Mouse (Mus musculus) myocyte (in vitro differentiated cells): Measurements from ENCODE around the gene Irgc1. TPM values are rescaled to one million over a fixed set of nuclear protein-coding genes. Genes with fewer than 3 reads are reported as not detected.

Source experiments
- H3K27me3 ChIP-seq: one replicate; pipeline ENCODE4 v1.6.1; 2011; ENCODE audit not compliant: control insufficient read depth, insufficient read depth, insufficient read length
- H3K36me3 ChIP-seq: one replicate; pipeline ENCODE4 v1.6.1; 2011; ENCODE audit not compliant: control insufficient read depth, insufficient read depth
- H3K4me2 ChIP-seq: one replicate; pipeline ENCODE4 v1.6.1; 2011; ENCODE audit warnings: low read depth, control low read depth
- H3K4me3 ChIP-seq: one replicate; pipeline ENCODE4 v1.5.1; 2011; ENCODE audit warnings: mild to moderate bottlenecking, control low read depth, moderate library complexity
- H3K79me2 ChIP-seq: one replicate; pipeline ENCODE4 v1.6.1; 2011; ENCODE audit not compliant: control insufficient read depth, insufficient read depth
- H3ac ChIP-seq: one replicate; pipeline ENCODE4 v1.6.1; 2011; ENCODE audit not compliant: control insufficient read depth, insufficient read length
- CEBPB ChIP-seq: IDR thresholded peaks from 2 replicates; pipeline ENCODE4 v1.6.1; 2011; ENCODE audit warnings: mild to moderate bottlenecking, moderate library complexity; ENCODE audit not compliant: poor library complexity, insufficient read depth, severe bottlenecking
- E2F4 ChIP-seq: IDR thresholded peaks from one replicate; pipeline ENCODE4 v1.6.1; 2011; ENCODE audit warnings: mild to moderate bottlenecking, control low read depth, moderate library complexity; ENCODE audit not compliant: insufficient read depth
- MAX ChIP-seq: IDR thresholded peaks from one replicate; pipeline ENCODE4 v1.6.1; 2011; ENCODE audit warnings: low read depth, mild to moderate bottlenecking, control low read depth
- MYOD1 ChIP-seq, 3 experiments: IDR thresholded peaks; one replicate each; pipeline ENCODE4 v1.6.1; 2011; ENCODE audit warnings: control low read depth in 2 of 3, low read depth in 2 of 3, mild to moderate bottlenecking in 2 of 3, moderate library complexity in 1 of 3; ENCODE audit not compliant: insufficient read length in 2 of 3, control insufficient read depth in 1 of 3
- MYOG ChIP-seq, 3 experiments: IDR thresholded peaks; one replicate each; pipeline ENCODE4 v1.6.1; 2011; ENCODE audit warnings: control low read depth in 2 of 3, low read depth in 2 of 3, mild to moderate bottlenecking in 2 of 3; ENCODE audit not compliant: insufficient read length in 2 of 3, control insufficient read depth in 1 of 3, insufficient read depth in 1 of 3
- POLR2A ChIP-seq: IDR thresholded peaks from one replicate; pipeline ENCODE4 v1.6.1; 2011; ENCODE audit warnings: low read depth, mild to moderate bottlenecking, control low read depth, moderate library complexity; ENCODE audit not compliant: insufficient read length
- POLR2AphosphoS2 ChIP-seq: IDR thresholded peaks from one replicate; pipeline ENCODE4 v1.6.1; 2011; ENCODE audit warnings: low read depth, control low read depth; ENCODE audit not compliant: insufficient read length
- REST ChIP-seq: IDR thresholded peaks from one replicate; pipeline ENCODE4 v1.6.1; 2011; ENCODE audit warnings: mild to moderate bottlenecking, control low read depth, moderate library complexity; ENCODE audit not compliant: insufficient read depth, insufficient read length
- SRF ChIP-seq: IDR thresholded peaks from one replicate; pipeline ENCODE4 v1.6.1; 2011; ENCODE audit warnings: low read depth; ENCODE audit not compliant: control insufficient read depth, insufficient read length
- TCF12 ChIP-seq: IDR thresholded peaks from one replicate; pipeline ENCODE4 v1.6.1; 2011; ENCODE audit warnings: mild to moderate bottlenecking, control low read depth; ENCODE audit not compliant: poor library complexity, insufficient read depth, severe bottlenecking
- TCF3 ChIP-seq: IDR thresholded peaks from one replicate; pipeline ENCODE4 v1.6.1; 2011; ENCODE audit warnings: low read depth, control low read depth; ENCODE audit not compliant: insufficient read length
- USF1 ChIP-seq: IDR thresholded peaks from one replicate; pipeline ENCODE4 v1.6.1; 2011; ENCODE audit warnings: low read depth, mild to moderate bottlenecking, control low read depth, moderate library complexity
- polyA plus RNA-seq: library from polyadenylated mRNA; unstranded; fragments of >200 nt; fragmentation: generic; extraction: Trizol; gene quantifications from one replicate; pipeline ENCODE4 v1.2.1, GENCODE M21; 2012; ENCODE audit warnings: missing spikeins

Gene Irgc1
- polyA plus RNA-seq, 1 experiment: 0.32 TPM

DNA sequence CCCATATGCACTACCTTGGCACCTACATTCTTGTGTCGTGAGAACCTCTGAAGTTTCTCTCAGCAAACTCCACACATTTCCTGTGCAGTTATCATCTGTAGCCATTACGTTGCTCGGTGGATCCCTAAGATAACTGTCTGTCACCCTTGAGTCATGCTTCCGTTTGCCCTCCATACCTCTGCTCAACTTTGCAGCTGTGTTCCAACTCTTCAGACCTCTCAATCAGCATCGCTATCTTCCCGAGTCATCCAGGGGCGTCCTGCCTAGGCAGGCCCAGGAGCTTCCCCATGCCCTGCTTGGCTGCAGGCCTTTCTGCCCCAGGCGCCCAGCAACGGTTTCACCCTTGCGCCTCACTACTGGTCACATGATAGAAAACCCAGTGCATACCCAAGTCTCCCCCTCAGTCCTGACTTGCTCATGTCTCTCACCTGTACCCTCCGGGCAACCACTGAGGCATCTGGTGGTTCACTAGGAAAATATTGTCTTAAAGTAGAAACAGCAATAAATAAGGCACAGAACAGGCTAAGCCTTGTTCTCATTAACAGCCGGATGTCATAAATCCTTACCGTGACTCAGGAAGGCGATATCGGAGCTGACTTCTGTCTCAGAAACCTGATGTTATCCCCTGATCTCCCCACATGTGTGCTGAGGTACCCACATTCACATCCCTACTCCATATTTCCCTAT is 57.5 kb downstream of the Irgc1 start:
- TF ChIP-seq POLR2A (no peak), REST (no peak), MYOD1 (IDR thresholded peaks at IDR 0.05; ENCODE audit: control insufficient read depth in 1 of 3, insufficient read length in 2 of 3, low read depth in 2 of 3) (peak in 1 of 3 experiments; percentile 13), TCF12 (no peak), SRF (no peak), E2F4 (no peak), USF1 (peak; percentile 44), MAX (no peak), TCF3 (no peak), CEBPB (no peak)
- Histone ChIP-seq H3K27me3 (no peaks in the 10 kb centered on the region), H3K4me3 (no peak overlapping the region), H3ac (no peak overlapping the region), H3K36me3 (no peaks in the 10 kb centered on the region), H3K79me2 (no peaks in the 10 kb centered on the region), H3K4me2 (peak overlapping the region; percentile 71)

DNA sequence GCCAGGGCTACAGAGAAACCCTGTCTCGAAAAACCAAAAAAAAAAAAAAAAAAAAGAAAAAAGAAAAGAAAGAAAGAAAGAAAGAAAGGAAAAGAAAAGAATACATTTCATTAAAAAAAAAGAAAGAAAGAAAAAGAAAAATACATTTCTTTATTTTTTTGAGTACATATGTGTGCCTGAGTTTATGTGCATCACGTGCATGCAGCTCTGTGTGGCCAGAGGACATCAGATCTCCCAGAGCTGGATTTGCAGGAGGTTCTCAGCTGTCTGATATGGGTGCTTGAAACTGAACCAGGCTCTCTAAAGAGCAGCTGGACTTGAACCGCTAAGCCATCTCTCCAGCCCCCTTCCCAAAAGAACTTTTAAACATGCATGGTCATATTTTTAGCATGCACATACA is 58.0 kb downstream of the Irgc1 start:
- H3K4me3 ChIP-seq: no peak overlapping the region
- TF ChIP-seq E2F4 (no peak), POLR2AphosphoS2 (no peak), POLR2A (no peak), MAX (no peak), CEBPB (no peak), USF1 (no peak), MYOG (IDR thresholded peaks at IDR 0.05; ENCODE audit: control insufficient read depth in 1 of 3, insufficient read depth in 1 of 3, insufficient read length in 2 of 3, low read depth in 2 of 3) (no peak), TCF3 (no peak), MYOD1 (IDR thresholded peaks at IDR 0.05; ENCODE audit: control insufficient read depth in 1 of 3, insufficient read length in 2 of 3, low read depth in 2 of 3) (no peak), REST (no peak), SRF (no peak)
- H3K79me2 ChIP-seq: no peaks in the 10 kb centered on the region
- H3ac ChIP-seq: no peak overlapping the region
- peak overlapping the region; percentile 71 for H3K4me2 ChIP-seq
- H3K27me3 ChIP-seq: no peaks in the 10 kb centered on the region
- no peaks in the 10 kb centered on the region for H3K36me3 ChIP-seq

DNA sequence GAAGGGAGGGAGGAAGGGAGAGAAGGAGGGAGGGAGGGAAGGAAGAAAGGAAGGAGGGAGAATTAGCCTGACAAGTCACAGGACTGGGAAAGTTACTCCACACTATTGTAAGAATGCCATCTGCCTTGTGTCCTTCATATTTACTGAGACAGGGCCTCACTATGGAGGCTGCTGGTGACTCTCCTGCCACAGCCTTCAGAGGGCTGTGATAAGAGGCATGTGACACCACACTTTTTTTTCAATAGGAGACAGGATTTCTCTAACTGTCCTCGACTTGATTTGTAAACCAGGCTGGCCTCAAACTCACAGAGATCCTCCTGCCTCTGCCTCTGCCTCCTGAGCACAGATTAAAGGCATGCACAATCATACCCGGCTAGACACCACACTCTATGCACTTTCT is 60.4 kb downstream of the Irgc1 start:
- H3K27me3 ChIP-seq: no peaks in the 10 kb centered on the region
- H3K4me2 ChIP-seq: peak overlapping the region; percentile 47
- H3K79me2 ChIP-seq: no peaks in the 10 kb centered on the region
- H3K4me3 ChIP-seq: no peak overlapping the region
- H3ac ChIP-seq: no peak overlapping the region
- TF ChIP-seq SRF (no peak), USF1 (no peak), MYOG (IDR thresholded peaks at IDR 0.05; ENCODE audit: control insufficient read depth in 1 of 3, insufficient read depth in 1 of 3, insufficient read length in 2 of 3, low read depth in 2 of 3) (no peak), E2F4 (no peak), POLR2A (no peak), TCF3 (no peak), CEBPB (no peak), POLR2AphosphoS2 (no peak), MAX (no peak), TCF12 (no peak), REST (no peak), MYOD1 (IDR thresholded peaks at IDR 0.05; ENCODE audit: control insufficient read depth in 1 of 3, insufficient read length in 2 of 3, low read depth in 2 of 3) (no peak)
- H3K36me3 ChIP-seq: no peaks in the 10 kb centered on the region

DNA sequence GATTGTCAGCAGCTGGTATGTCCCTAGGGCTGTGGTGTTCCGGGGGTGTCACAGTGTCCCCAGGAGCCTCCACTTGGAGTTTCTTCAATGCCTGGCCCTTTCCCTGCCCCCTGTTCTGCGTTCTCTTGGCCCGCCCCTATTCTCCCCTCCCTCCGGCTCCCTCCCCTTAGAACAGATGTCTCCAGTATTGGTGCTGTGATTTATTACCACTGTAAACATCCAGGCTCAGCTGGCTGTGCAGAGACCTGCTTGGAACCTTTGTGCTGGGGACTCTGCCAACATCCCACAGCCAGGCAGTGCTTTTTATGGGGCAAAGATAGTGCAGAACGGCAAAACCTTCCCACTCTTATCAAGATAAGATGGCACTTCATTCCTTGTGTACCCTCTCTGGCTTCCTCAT is 61.0 kb downstream of the Irgc1 start:
- no peak overlapping the region for H3ac ChIP-seq
- H3K4me2 ChIP-seq: peak overlapping the region; percentile 47
- TF ChIP-seq CEBPB: no peak
- TF ChIP-seq MYOG (IDR thresholded peaks at IDR 0.05; ENCODE audit: control insufficient read depth in 1 of 3, insufficient read depth in 1 of 3, insufficient read length in 2 of 3, low read depth in 2 of 3): no peak
- TF ChIP-seq POLR2AphosphoS2: no peak
- no peak for TF ChIP-seq MAX
- TF ChIP-seq MYOD1 (IDR thresholded peaks at IDR 0.05; ENCODE audit: control insufficient read depth in 1 of 3, insufficient read length in 2 of 3, low read depth in 2 of 3): no peak
- no peak for TF ChIP-seq REST
- no peak for TF ChIP-seq USF1
- TF ChIP-seq SRF: no peak
- no peak for TF ChIP-seq TCF3
- TF ChIP-seq E2F4: no peak
- TF ChIP-seq POLR2A: no peak
- TF ChIP-seq TCF12: no peak
- peak overlapping the region; percentile 10 for H3K4me3 ChIP-seq
- no peaks in the 10 kb centered on the region for H3K36me3 ChIP-seq
- H3K27me3 ChIP-seq: no peaks in the 10 kb centered on the region
- no peaks in the 10 kb centered on the region for H3K79me2 ChIP-seq

DNA sequence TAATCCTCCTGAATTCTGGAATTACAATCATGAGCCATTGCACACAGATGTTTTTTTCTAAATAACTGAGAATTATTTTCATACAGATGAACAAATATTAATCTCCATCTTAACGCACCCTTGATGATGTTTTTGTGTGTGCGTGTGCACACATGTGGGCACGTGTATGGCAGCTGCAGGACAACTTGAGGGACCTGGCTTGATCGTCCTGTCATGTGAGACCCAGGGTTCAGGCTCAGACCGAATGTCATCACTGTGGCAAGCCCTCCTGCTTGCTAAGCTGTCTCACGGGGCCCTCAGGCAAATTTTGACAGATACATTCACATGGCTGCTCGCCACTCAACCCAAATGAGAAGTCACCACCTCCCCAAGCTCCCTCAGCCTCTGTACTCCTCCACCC is 61.6 kb downstream of the Irgc1 start:
- Histone ChIP-seq H3ac (no peak overlapping the region), H3K4me2 (peak overlapping the region; percentile 93), H3K4me3 (peak overlapping the region; percentile 10), H3K36me3 (no peaks in the 10 kb centered on the region), H3K27me3 (no peaks in the 10 kb centered on the region), H3K79me2 (no peaks in the 10 kb centered on the region)
- TF ChIP-seq CEBPB (no peak), POLR2A (peak; percentile 9), MAX (no peak)
